Mouse (Mus musculus) thymus, adult 2 months (tissue): ENCODE results near the gene Sh3kbp1. TPM values are rescaled to one million over a fixed set of nuclear protein-coding genes. Genes with fewer than 3 reads are reported as not detected.
A peak's percentile ranks its signal among the peaks of the same experiment; 100 is the strongest.

Experiments
- DNase-seq: peaks from one replicate; pipeline ENCODE4 v3.0.0; 2021
- H3K27ac ChIP-seq: fragments of 200-500 bp; 2 replicates; pipeline ENCODE4 v1.5.1; 2012; ENCODE audit warnings: low read length, control low read depth; ENCODE audit not compliant: control insufficient read depth, insufficient read depth
- H3K27me3 ChIP-seq: fragments of 200-500 bp; 2 replicates; pipeline ENCODE4 v1.6.1; 2012; ENCODE audit warnings: mild to moderate bottlenecking, low read length, moderate library complexity, mixed read lengths; ENCODE audit not compliant: control insufficient read depth, insufficient read depth
- H3K36me3 ChIP-seq: fragments of 200-500 bp; 2 replicates; pipeline ENCODE4 v1.6.1; 2012; ENCODE audit warnings: mild to moderate bottlenecking, low read length, moderate library complexity; ENCODE audit not compliant: control insufficient read depth, insufficient read depth
- H3K4me1 ChIP-seq: fragments of 200-500 bp; replicated peaks from 2 replicates; pipeline ENCODE4 v1.6.1; 2012; ENCODE audit warnings: low read length; ENCODE audit not compliant: control insufficient read depth, insufficient read depth
- H3K4me3 ChIP-seq: fragments of 200-500 bp; 2 replicates; pipeline ENCODE4 v1.5.1; 2012; ENCODE audit warnings: mild to moderate bottlenecking, low read length, control low read depth, moderate library complexity; ENCODE audit not compliant: control insufficient read depth, insufficient read depth
- CTCF ChIP-seq: fragments of 200-500 bp; IDR thresholded peaks from 2 replicates; pipeline ENCODE4 v1.5.1; 2012; ENCODE audit warnings: mild to moderate bottlenecking, control low read depth, low read length, moderate library complexity, borderline replicate concordance; ENCODE audit not compliant: control insufficient read depth, poor library complexity, insufficient read depth; ENCODE audit errors: extremely low read depth
- POLR2A ChIP-seq: fragments of 200-500 bp; IDR thresholded peaks from 2 replicates; pipeline ENCODE4 v1.6.1; 2012; ENCODE audit warnings: mild to moderate bottlenecking, low read length, control low read depth, moderate library complexity; ENCODE audit not compliant: control insufficient read depth, poor library complexity, insufficient read depth; ENCODE audit errors: extremely low read depth
- WGBS: fragments of 180-500 bp; shearing (Covaris S2); methylation state at CpG from one replicate; pipeline ENCODE4 v1.1.7; 2018; 5-methylcytosine and 5-hydroxymethylcytosine counted together
- polyA plus RNA-seq: library from polyadenylated mRNA; depleted of rRNA; stranded (reverse); fragments of >200 nt; gene quantifications from 2 replicates; pipeline ENCODE4 v1.2.3, GENCODE M21; 2012

Sh3kbp1 gene
- polyA plus RNA-seq, 1 experiment: 114 TPM

DNA sequence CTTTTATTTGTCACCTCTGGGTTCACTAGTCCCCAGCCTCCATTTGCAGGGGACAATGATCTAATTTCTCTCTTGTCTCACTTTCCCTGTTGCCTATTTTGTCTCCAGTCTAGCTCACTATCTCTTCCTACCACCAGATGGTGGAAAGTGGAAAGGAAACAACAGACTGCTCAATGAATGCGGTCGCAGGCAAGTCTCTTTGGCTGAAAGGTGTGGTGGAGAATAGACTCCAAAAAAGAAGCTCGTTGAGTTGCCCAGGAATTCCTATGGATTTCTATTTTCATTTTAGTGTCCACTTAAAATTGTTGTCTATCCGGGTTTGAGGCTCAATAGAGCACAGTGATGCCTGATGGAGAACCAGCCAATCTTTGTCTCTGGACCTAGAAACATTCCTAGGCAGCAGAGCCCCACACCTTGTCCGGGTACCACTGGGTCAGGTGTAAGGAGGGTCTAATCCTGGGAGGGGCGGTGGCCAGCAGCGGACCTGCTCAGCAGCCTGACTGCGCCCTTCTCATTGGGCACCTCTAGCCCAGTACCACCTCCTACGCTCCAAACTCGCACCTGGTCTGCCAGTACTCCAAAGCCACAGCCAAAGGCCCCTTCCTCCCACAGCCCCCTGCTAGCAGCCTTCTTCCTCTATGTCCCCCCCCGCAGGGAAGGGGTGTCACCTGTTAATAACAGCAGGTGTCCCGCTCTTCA is 715 bp upstream of the Sh3kbp1 start:
- Histone ChIP-seq H3K4me3 (peak overlapping the region; percentile 90), H3K36me3 (no peaks in the 10 kb centered on the region), H3K27ac (no peak overlapping the region), H3K4me1 (peaks cover 9% of the 10 kb centered on the region), H3K27me3 (no peaks in the 10 kb centered on the region)
- peak; percentile 8 for DNase-seq
- no peak for TF ChIP-seq CTCF
- no peak for TF ChIP-seq POLR2A
- 3% methylated on average over 11 of the region's 12 CpGs for WGBS

DNA sequence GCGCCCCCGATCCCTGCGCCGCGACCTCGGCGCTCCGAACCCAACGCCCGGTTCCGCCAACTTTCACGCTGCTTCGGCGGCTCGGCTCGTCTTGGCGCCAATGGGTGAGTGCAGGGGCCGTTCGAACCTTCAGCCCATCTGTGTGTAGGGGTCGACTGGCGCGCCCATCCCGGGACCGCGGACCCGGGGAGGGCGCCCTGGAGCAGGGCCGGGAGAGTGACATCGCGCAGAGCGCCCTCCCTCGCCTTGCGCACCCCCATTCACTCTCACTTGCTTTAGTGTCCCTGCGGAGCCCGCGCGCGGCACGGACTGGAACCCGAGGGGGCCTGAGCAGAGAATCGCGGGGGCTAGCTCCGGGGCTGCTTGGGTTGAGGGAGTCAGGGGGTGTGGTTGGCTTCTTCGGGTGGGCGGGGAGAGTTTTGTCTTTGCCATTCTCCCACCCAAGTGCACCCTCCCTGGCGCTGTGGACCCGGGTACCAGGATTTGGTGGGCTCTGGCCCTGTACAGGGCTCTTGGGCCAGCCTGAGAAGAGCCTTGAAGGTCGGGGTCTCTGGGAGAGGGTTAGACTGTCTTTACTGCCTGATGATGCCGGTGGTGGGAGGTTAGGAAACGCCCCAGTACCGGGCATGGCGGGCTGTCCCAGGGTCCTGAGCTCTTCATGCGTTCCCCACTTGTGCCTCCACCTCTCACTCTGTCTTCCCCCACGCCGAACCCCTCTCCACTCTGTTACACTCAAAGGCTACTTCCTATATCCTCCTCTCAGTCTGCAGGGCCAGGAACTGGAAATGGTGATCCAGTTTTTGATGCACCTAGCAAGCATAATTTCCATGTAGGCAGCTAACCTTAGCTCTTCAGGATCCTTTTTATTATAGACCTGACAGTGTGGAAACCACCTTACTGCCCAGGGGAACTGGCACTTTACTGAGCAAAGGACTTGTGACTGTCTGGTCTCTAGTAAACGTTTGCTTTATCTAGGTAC is 805 bp downstream of the Sh3kbp1 start:
- TF ChIP-seq POLR2A (no peak), CTCF (no peak; the same call in 1 of the 2 replicates)
- Histone ChIP-seq H3K36me3 (peaks cover 3% of the 10 kb centered on the region; the same call in 1 of the 2 replicates), H3K27ac (peak overlapping the region; percentile 61), H3K4me1 (peaks cover 9% of the 10 kb centered on the region), H3K4me3 (peak overlapping the region; percentile 90), H3K27me3 (no peaks in the 10 kb centered on the region)
- WGBS: 3% methylated on average over 47 of the region's 56 CpGs
- DNase-seq: peak; percentile 45

DNA sequence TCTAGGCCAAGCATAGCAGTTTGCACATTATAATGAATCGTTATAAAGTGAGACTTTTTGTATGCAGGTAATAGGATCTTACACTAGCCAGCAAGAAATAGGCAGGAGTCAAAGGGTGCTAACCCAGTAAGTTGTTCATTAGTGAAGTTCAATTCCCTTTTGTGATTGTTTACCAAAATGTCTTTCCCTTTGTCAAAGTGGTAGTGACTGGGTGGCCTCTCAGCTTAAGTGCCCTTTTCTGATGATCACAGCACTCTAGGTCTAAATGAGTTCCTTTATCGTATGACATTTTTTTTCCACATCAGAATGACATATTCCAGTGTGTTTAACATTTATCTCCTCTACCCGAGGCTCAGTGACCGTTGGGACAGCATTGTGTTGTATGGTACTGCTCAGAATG is 1.6 kb downstream of the Sh3kbp1 start:
- no peak for DNase-seq
- Histone ChIP-seq H3K4me1 (peaks cover 9% of the 10 kb centered on the region), H3K27me3 (no peaks in the 10 kb centered on the region), H3K27ac (no peak overlapping the region), H3K4me3 (no peak overlapping the region), H3K36me3 (peaks cover 3% of the 10 kb centered on the region; the same call in 1 of the 2 replicates)
- whole genome bisulfite sequencing: 26% methylated on average over 4 of the region's 4 CpGs
- TF ChIP-seq CTCF: no peak
- no peak for TF ChIP-seq POLR2A

DNA sequence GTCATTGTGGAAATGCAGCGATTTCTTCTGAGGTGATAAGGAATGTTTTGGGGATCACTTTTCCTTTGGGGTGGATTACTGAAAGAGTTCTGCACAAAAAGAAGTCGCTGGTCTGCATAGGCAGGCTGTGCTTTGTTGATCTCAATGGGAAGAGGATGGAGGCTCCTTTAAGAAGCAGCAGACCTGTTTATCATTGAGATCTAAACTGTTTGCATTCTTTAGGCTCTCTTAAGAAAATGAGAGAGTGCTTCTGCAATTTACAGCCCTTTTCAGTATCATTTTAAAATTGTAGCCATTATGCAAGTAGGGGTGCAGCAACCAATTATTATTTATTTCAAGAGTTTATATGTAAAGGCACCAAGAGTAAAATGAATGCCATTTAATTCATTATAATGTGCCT is 2.1 kb downstream of the Sh3kbp1 start:
- Histone ChIP-seq H3K27ac (no peak overlapping the region), H3K27me3 (no peaks in the 10 kb centered on the region), H3K4me3 (no peak overlapping the region), H3K4me1 (peaks cover 9% of the 10 kb centered on the region), H3K36me3 (peaks cover 3% of the 10 kb centered on the region; the same call in 1 of the 2 replicates)
- no peak for DNase-seq
- no peak for TF ChIP-seq POLR2A
- TF ChIP-seq CTCF: no peak
- WGBS: 46% methylated on average over 2 of the region's 2 CpGs

DNA sequence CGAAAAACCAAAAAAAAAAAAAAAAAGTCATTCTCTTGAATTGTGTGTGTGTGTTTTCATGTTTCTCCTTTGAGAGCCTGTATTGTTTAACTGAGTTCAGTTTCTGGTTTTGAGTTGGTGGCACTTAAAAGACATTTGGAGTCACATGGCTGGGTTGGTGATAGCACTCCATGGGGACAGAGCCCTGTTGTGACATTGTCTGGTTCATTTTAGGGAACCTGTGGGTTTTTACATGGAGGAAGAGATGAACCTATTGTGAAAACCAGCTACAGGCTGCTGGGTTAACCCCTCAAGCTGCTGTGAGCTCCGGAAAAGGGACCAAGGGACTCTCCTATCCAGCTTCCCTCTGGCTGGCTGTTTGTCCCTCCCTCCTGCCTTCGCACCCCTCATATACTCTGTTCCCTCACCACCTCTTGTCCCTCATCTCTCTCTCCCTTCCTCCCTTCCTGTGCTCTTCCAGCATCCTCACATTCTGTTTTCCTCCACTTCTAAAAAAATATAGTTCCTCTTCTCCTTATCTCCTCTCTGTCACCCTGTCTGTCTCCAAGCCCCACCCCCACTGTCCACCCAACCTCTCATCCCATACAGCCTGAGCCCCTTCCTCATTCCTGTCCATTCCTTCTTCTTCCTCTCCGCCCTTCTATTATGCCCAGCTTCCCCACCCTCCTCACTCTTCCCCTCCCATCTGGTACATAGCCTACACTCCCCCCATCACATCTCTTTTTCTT is 11.6 kb downstream of the Sh3kbp1 start:
- H3K4me1 ChIP-seq: peaks cover 9% of the 10 kb centered on the region
- no peak overlapping the region for H3K4me3 ChIP-seq
- no peaks in the 10 kb centered on the region for H3K36me3 ChIP-seq
- DNase-seq: no peak
- H3K27me3 ChIP-seq: no peaks in the 10 kb centered on the region
- no peak for TF ChIP-seq POLR2A
- WGBS: 57% methylated on average over 4 of the region's 4 CpGs
- no peak overlapping the region for H3K27ac ChIP-seq

DNA sequence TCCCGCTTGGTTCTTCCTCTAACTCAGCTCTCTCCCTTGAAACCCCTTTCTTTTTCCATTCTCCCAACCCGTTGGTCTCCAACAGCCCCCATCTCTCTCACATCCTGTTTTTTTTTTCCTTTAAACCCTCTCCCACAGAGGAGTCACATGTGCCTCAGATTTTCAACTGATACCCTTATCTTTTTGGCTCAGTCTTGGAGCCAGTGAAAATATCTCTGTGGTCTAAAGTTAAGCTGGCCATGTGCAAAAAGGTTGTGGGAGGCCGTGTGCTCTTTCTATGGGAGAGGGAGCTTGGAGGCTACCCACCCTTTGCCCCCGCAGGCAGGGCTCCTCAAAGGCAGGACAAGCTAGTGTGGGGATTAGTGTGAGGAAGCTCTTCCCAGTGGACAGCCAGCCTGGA is 12.9 kb downstream of the Sh3kbp1 start:
- H3K4me3 ChIP-seq: no peak overlapping the region
- H3K27ac ChIP-seq: no peak overlapping the region
- no peaks in the 10 kb centered on the region for H3K36me3 ChIP-seq
- 48% methylated on average over 4 of the region's 4 CpGs for WGBS
- no peaks in the 10 kb centered on the region for H3K27me3 ChIP-seq
- peaks cover 9% of the 10 kb centered on the region for H3K4me1 ChIP-seq
- DNase-seq: no peak
- TF ChIP-seq POLR2A: no peak
- no peak for TF ChIP-seq CTCF
